Mouse (Mus musculus) MEL (cell line): ENCODE measurements around the gene Lmo7. TPM values are rescaled to one million over a fixed set of nuclear protein-coding genes. Genes with fewer than 3 reads are reported as not detected.

Experiments
- DNase-seq: peaks from one replicate; pipeline ENCODE4 v3.0.0; 2011; ENCODE audit warnings: low read depth, low spot score
- H3K27ac ChIP-seq: 2 replicates; pipeline ENCODE4 v1.5.1; 2012; ENCODE audit warnings: low read depth, mild to moderate bottlenecking, control low read depth, low read length, moderate library complexity; ENCODE audit not compliant: control insufficient read depth
- H3K27me3 ChIP-seq, 2 experiments: fragments of 150-350 bp in 1 of 2; sonication (generic) in 1 of 2; 2 replicates each; pipeline ENCODE4 v1.6.1; 2012; ENCODE audit warnings: low read length in 2 of 2, mild to moderate bottlenecking in 2 of 2, improper control_type of control experiment in 1 of 2, moderate library complexity in 1 of 2; ENCODE audit not compliant: insufficient read depth in 2 of 2, control insufficient read depth in 1 of 2
- H3K36me3 ChIP-seq, 2 experiments: 2 replicates each; pipeline ENCODE4 v1.6.1; 2012 to 2014; ENCODE audit warnings: low read length in 2 of 2, improper control_type of control experiment in 1 of 2, inconsistent platforms in 1 of 2, mild to moderate bottlenecking in 1 of 2; ENCODE audit not compliant: insufficient read depth in 2 of 2, control insufficient read depth in 1 of 2
- H3K4me1 ChIP-seq, 2 experiments: fragments of 150-350 bp in 1 of 2; sonication (generic) in 1 of 2; 2 replicates each; pipeline ENCODE4 v1.6.1; 2012; ENCODE audit warnings: low read length in 2 of 2, improper control_type of control experiment in 1 of 2, mild to moderate bottlenecking in 1 of 2; ENCODE audit not compliant: insufficient read depth in 2 of 2, control insufficient read depth in 1 of 2
- H3K4me3 ChIP-seq, 2 experiments: fragments of 150-350 bp in 1 of 2; sonication (generic) in 1 of 2; 2 replicates each; pipeline ENCODE4 v1.5.1; 2012; ENCODE audit warnings: low read depth in 2 of 2, low read length in 2 of 2, mild to moderate bottlenecking in 2 of 2, moderate library complexity in 2 of 2, control low read depth in 1 of 2, improper control_type of control experiment in 1 of 2; ENCODE audit not compliant: control insufficient read depth in 1 of 2, insufficient read depth in 1 of 2
- H3K79me2 ChIP-seq: 2 replicates; pipeline ENCODE4 v1.6.1; 2012; ENCODE audit warnings: mild to moderate bottlenecking, low read length, moderate library complexity; ENCODE audit not compliant: control insufficient read depth, poor library complexity, insufficient read depth
- H3K9ac ChIP-seq: 2 replicates; pipeline ENCODE4 v1.6.1; 2012; ENCODE audit warnings: low read depth, mild to moderate bottlenecking, control low read depth, low read length, moderate library complexity; ENCODE audit not compliant: control insufficient read depth, poor library complexity, severe bottlenecking
- H3K9me3 ChIP-seq: fragments of 150-350 bp; sonication (generic); replicated peaks from 2 replicates; pipeline ENCODE4 v1.6.1; 2012; ENCODE audit warnings: mild to moderate bottlenecking, low read length, improper control_type of control experiment, moderate library complexity; ENCODE audit not compliant: insufficient read depth
- CHD1 ChIP-seq: IDR thresholded peaks from 2 replicates; pipeline ENCODE4 v1.6.1; 2012; ENCODE audit warnings: low read depth, mild to moderate bottlenecking, inconsistent platforms, low read length, improper control_type of control experiment
- CHD2 ChIP-seq: IDR thresholded peaks from 2 replicates; pipeline ENCODE4 v1.6.1; 2011; ENCODE audit warnings: low read length, improper control_type of control experiment
- E2F4 ChIP-seq: IDR thresholded peaks from 2 replicates; pipeline ENCODE4 v1.6.1; 2011; ENCODE audit warnings: low read depth, low read length, improper control_type of control experiment, borderline replicate concordance
- EP300 ChIP-seq, 2 experiments: IDR thresholded peaks; 2 replicates each; pipeline ENCODE4 v1.6.1; 2011; ENCODE audit warnings: improper control_type of control experiment in 2 of 2, low read length in 2 of 2, low read depth in 1 of 2, mild to moderate bottlenecking in 1 of 2
- ETS1 ChIP-seq: IDR thresholded peaks from 2 replicates; pipeline ENCODE4 v1.6.1; 2012; ENCODE audit warnings: low read depth, mild to moderate bottlenecking, inconsistent platforms, low read length, improper control_type of control experiment, moderate library complexity
- GATA1 ChIP-seq: IDR thresholded peaks from 2 replicates; pipeline ENCODE4 v1.6.1; 2011; ENCODE audit warnings: low read depth, low read length, improper control_type of control experiment
- JUND ChIP-seq: IDR thresholded peaks from 2 replicates; pipeline ENCODE4 v1.6.1; 2011; ENCODE audit warnings: low read depth, mild to moderate bottlenecking, improper control_type of control experiment, low read length
- KAT2A ChIP-seq: conservative IDR thresholded peaks from 2 replicates; pipeline ENCODE4 v1.6.1; 2012; ENCODE audit warnings: low read depth, low read length, improper control_type of control experiment, inconsistent platforms
- MAFK ChIP-seq: IDR thresholded peaks from 2 replicates; pipeline ENCODE4 v1.6.1; 2011; ENCODE audit warnings: low read depth, mild to moderate bottlenecking, low read length, improper control_type of control experiment, borderline replicate concordance
- MAX ChIP-seq: IDR thresholded peaks from 2 replicates; pipeline ENCODE4 v1.6.1; 2011; ENCODE audit warnings: low read length, improper control_type of control experiment
- MEF2A ChIP-seq: IDR thresholded peaks from 2 replicates; pipeline ENCODE4 v1.6.1; 2014; ENCODE audit warnings: low read depth, mild to moderate bottlenecking, inconsistent platforms, low read length, improper control_type of control experiment; ENCODE audit not compliant: poor library complexity, insufficient replicate concordance, severe bottlenecking; ENCODE audit errors: extremely low read depth
- MXI1 ChIP-seq: IDR thresholded peaks from 2 replicates; pipeline ENCODE4 v1.6.1; 2011; ENCODE audit warnings: mild to moderate bottlenecking, low read depth, low read length, improper control_type of control experiment
- MYB ChIP-seq: IDR thresholded peaks from 2 replicates; pipeline ENCODE4 v1.6.1; 2011; ENCODE audit warnings: mild to moderate bottlenecking, low read depth, low read length, improper control_type of control experiment
- MYC ChIP-seq: IDR thresholded peaks from 2 replicates; pipeline ENCODE4 v1.6.1; 2011; ENCODE audit warnings: low read depth, mild to moderate bottlenecking, low read length, improper control_type of control experiment, moderate library complexity
- NRF1 ChIP-seq: IDR thresholded peaks from 2 replicates; pipeline ENCODE4 v1.6.1; 2014; ENCODE audit warnings: low read depth, mild to moderate bottlenecking, inconsistent platforms, low read length, improper control_type of control experiment, moderate library complexity; ENCODE audit not compliant: poor library complexity, insufficient read depth, severe bottlenecking
- POLR2AphosphoS2 ChIP-seq: IDR thresholded peaks from 2 replicates; pipeline ENCODE4 v1.6.1; 2011; ENCODE audit warnings: low read length, improper control_type of control experiment
- POLR2AphosphoS5 ChIP-seq: IDR thresholded peaks from 2 replicates; pipeline ENCODE4 v1.6.1; 2012; ENCODE audit warnings: low read depth, borderline replicate concordance, mild to moderate bottlenecking, inconsistent platforms, low read length, moderate library complexity, mixed read lengths
- RCOR1 ChIP-seq: IDR thresholded peaks from 2 replicates; pipeline ENCODE4 v1.6.1; 2012; ENCODE audit warnings: low read depth, mild to moderate bottlenecking, inconsistent platforms, low read length, improper control_type of control experiment
- SIN3A ChIP-seq: IDR thresholded peaks from 2 replicates; pipeline ENCODE4 v1.6.1; 2012; ENCODE audit warnings: low read length, improper control_type of control experiment, inconsistent platforms
- TAL1 ChIP-seq: IDR thresholded peaks from 2 replicates; pipeline ENCODE4 v1.6.1; 2012; ENCODE audit warnings: mild to moderate bottlenecking, inconsistent platforms, low read length, moderate library complexity, mixed read lengths
- TCF12 ChIP-seq: IDR thresholded peaks from 2 replicates; pipeline ENCODE4 v1.6.1; 2014; ENCODE audit warnings: low read depth, mild to moderate bottlenecking, inconsistent platforms, low read length, improper control_type of control experiment, moderate library complexity
- UBTF ChIP-seq: IDR thresholded peaks from 2 replicates; pipeline ENCODE4 v1.6.1; 2012; ENCODE audit warnings: low read depth, mild to moderate bottlenecking, inconsistent platforms, low read length, improper control_type of control experiment, moderate library complexity, borderline replicate concordance; ENCODE audit not compliant: insufficient read depth
- USF1 ChIP-seq: IDR thresholded peaks from 2 replicates; pipeline ENCODE4 v1.6.1; 2014; ENCODE audit warnings: low read depth, mild to moderate bottlenecking, inconsistent platforms, low read length, improper control_type of control experiment, moderate library complexity
- USF2 ChIP-seq, 2 experiments: IDR thresholded peaks; 2 replicates each; pipeline ENCODE4 v1.6.1; 2011 to 2012; ENCODE audit warnings: improper control_type of control experiment in 2 of 2, low read length in 2 of 2, borderline replicate concordance in 1 of 2, inconsistent platforms in 1 of 2, low read depth in 1 of 2, mild to moderate bottlenecking in 1 of 2; ENCODE audit not compliant: insufficient read depth in 1 of 2
- ZC3H11A ChIP-seq: IDR thresholded peaks from 2 replicates; pipeline ENCODE4 v1.6.1; 2012; ENCODE audit warnings: low read depth, mild to moderate bottlenecking, inconsistent platforms, low read length, improper control_type of control experiment
- ZMIZ1 ChIP-seq: IDR thresholded peaks from 2 replicates; pipeline ENCODE4 v1.6.1; 2012; ENCODE audit warnings: low read depth, mild to moderate bottlenecking, inconsistent platforms, low read length, improper control_type of control experiment, moderate library complexity
- ZNF384 ChIP-seq: IDR thresholded peaks from 2 replicates; pipeline ENCODE4 v1.6.1; 2012; ENCODE audit warnings: low read depth, mild to moderate bottlenecking, inconsistent platforms, low read length, improper control_type of control experiment
- polyA plus RNA-seq, 2 experiments: library from polyadenylated mRNA; stranded (reverse) in 1 of 2; unstranded in 1 of 2; fragments of >175 nt in 1 of 2; fragments of >200 nt in 1 of 2; gene quantifications; 2 replicates each; pipeline versions ENCODE4 v1.2.1 to v1.2.4; 2012; ENCODE audit warnings: low replicate concordance in 2 of 2, low read depth in 1 of 2; ENCODE audit not compliant: insufficient read length in 2 of 2, insufficient read depth in 1 of 2, missing spikeins in 1 of 2
- total RNA-seq: library from RNA; depleted of rRNA; stranded (reverse); fragments of 300-350 nt; gene quantifications from 2 replicates; pipeline ENCODE4 v1.2.3, GENCODE M21; 2012

Gene Lmo7
- total and polyA plus RNA-seq, 3 experiments = not detected

DNA sequence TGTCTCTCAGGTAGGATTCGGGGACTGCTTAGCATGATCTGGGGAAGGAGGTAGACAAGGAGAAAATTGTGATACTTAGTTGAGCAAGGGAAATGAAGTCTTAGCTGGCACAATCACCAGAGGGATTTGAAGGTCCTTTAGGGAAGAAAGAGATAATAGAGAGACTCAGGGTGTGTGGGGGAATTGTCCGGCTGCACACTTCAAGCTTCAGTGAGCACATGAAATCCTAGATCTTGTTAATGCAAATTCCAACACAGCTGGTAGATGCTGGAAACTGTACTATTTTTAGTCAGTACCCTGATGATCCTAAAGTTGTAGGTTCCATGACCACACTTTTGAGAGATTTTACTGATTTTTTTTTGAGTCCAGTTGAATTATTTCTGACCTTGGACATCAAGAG lies 15.3 kb upstream of the Lmo7 start:
- Histone ChIP-seq H3K4me3 (no peak overlapping the region), H3K9me3 (no peaks in the 10 kb centered on the region), H3K79me2 (no peaks in the 10 kb centered on the region), H3K9ac (no peak overlapping the region), H3K27me3 (no peaks in the 10 kb centered on the region), H3K4me1 (no peaks in the 10 kb centered on the region), H3K36me3 (no peaks in the 10 kb centered on the region), H3K27ac (no peak overlapping the region)
- DNase-seq = no peak
- TF ChIP-seq GATA1 (no peak), USF2 (IDR thresholded peaks at IDR 0.05; ENCODE audit: borderline replicate concordance in 1 of 2, insufficient read depth in 1 of 2, low read depth in 1 of 2, low read length in 2 of 2) (no peak), KAT2A (no peak), MXI1 (no peak), MYC (no peak), POLR2AphosphoS5 (no peak), ETS1 (no peak), E2F4 (no peak), JUND (no peak), MYB (no peak), ZNF384 (no peak), MAX (no peak), MAFK (no peak), ZC3H11A (no peak), CHD1 (no peak), MEF2A (no peak), EP300 (IDR thresholded peaks at IDR 0.05; ENCODE audit: low read depth in 1 of 2, low read length in 2 of 2) (no peak), USF1 (no peak), CHD2 (no peak)

GRCm38 (mm10) chr14:101729972-101730692 lies 375 bp downstream of the Lmo7 start:
- no peak overlapping the region for H3K4me3 ChIP-seq
- no peak overlapping the region for H3K9ac ChIP-seq
- H3K27me3 ChIP-seq = no peaks in the 10 kb centered on the region

More at GRCm38 (mm10) chr14:101729972-101730692, 375 bp downstream of the Lmo7 start:
- H3K79me2 ChIP-seq = no peaks in the 10 kb centered on the region
- DNase-seq = no peak
- no peaks in the 10 kb centered on the region for H3K36me3 ChIP-seq
- no peak overlapping the region for H3K27ac ChIP-seq
- TF ChIP-seq POLR2AphosphoS2 (no peak), ETS1 (no peak), UBTF (no peak), ZMIZ1 (no peak), TCF12 (no peak), TAL1 (no peak), SIN3A (no peak), RCOR1 (no peak), ZC3H11A (no peak), E2F4 (no peak), MYB (no peak), NRF1 (no peak), POLR2AphosphoS5 (no peak), MYC (no peak)
- TF ChIP-seq, all 39 proteins: peak for 0
- Histone ChIP-seq H3K9me3 (no peaks in the 10 kb centered on the region), H3K4me1 (no peaks in the 10 kb centered on the region; a peak in 1 of 4 replicates)
